Mouse (Mus musculus): ENCODE data around the gene Fcgr1.
"Not testable (repeated sequence)": the region's sequence is repeated elsewhere in the genome, so short reads cannot be mapped to it uniquely, and the experiment has no call there.

The Fcgr1 gene

GRCm38 (mm10) chr3:96269511-96270474 lies 24.0 kb downstream of the Fcgr1 start, which contains the start of gene Hist2h2bb:
TSS of gene Hist2h2bb (plus strand) at chr3:96269752.
- peak; percentile 99 for DNase-seq

- not testable (repeated sequence) for DNase-seq
These were observed 24.9 kb downstream of the Fcgr1 start for GRCm38 (mm10) chr3:96268776-96269378.

- peak; percentile 94 for DNase-seq
These were observed 25.6 kb downstream of the Fcgr1 start, which contains the start of gene Hist2h3b for GRCm38 (mm10) chr3:96268051-96268775. TSS of gene Hist2h3b (plus strand) at chr3:96268654.

- DNase-seq: no peak
These were observed 26.2 kb downstream of the Fcgr1 start for GRCm38 (mm10) chr3:96267541-96267940.

- DNase-seq: no peak
These were observed 27.5 kb downstream of the Fcgr1 start for GRCm38 (mm10) chr3:96266132-96266710.

- peak; percentile 11 for DNase-seq
These were observed 29.3 kb downstream of the Fcgr1 start for GRCm38 (mm10) chr3:96264404-96264949.

GRCm38 (mm10) chr3:96263558-96264403 lies 30.0 kb downstream of the Fcgr1 start:
- no peak for DNase-seq

GRCm38 (mm10) chr3:96262979-96263550 lies 30.7 kb downstream of the Fcgr1 start, which contains the start of gene Hist2h4:
TSS of gene Hist2h4 (minus strand) at chr3:96263311.
- DNase-seq: peak; percentile 98

- peak; percentile 88 for DNase-seq
These were observed 31.4 kb downstream of the Fcgr1 start for GRCm38 (mm10) chr3:96262216-96262875.

GRCm38 (mm10) chr3:96261623-96262022 lies 32.1 kb downstream of the Fcgr1 start:
- DNase-seq: peak; percentile 12

- no peak for DNase-seq
These were observed 33.5 kb downstream of the Fcgr1 start for GRCm38 (mm10) chr3:96260220-96260619.

- DNase-seq: no peak
These were observed 36.6 kb downstream of the Fcgr1 start for GRCm38 (mm10) chr3:96257190-96257589.

GRCm38 (mm10) chr3:96255926-96256593 lies 37.7 kb downstream of the Fcgr1 start:
- no peak for DNase-seq

GRCm38 (mm10) chr3:96254683-96255355 lies 39.0 kb downstream of the Fcgr1 start:
- DNase-seq: peak; percentile 72

GRCm38 (mm10) chr3:96251787-96252186 lies 42.0 kb downstream of the Fcgr1 start:
- DNase-seq: no peak

- peak; percentile 21 for DNase-seq
These were observed 42.9 kb downstream of the Fcgr1 start for GRCm38 (mm10) chr3:96250890-96251289.

GRCm38 (mm10) chr3:96249034-96249345 lies 44.8 kb downstream of the Fcgr1 start:
- peak; percentile 19 for DNase-seq

- DNase-seq: peak; percentile 27
These were observed 45.4 kb downstream of the Fcgr1 start for GRCm38 (mm10) chr3:96248141-96249033.

Data from retina, postnatal 1 day (tissue).